Mouse (Mus musculus) stomach, postnatal 0 days (tissue): ENCODE data around the gene Vps13d.

Experiments
- CTCF ChIP-seq: IDR thresholded peaks from 2 replicates; pipeline ENCODE4 v1.5.1; 2016; ENCODE audit warnings: antibody characterized with exemption, low read depth, mild to moderate bottlenecking, moderate library complexity
- EP300 ChIP-seq: optimal IDR thresholded peaks from 2 replicates; pipeline ENCODE3; 2016; ENCODE audit warnings: antibody characterized with exemption

GRCm38 (mm10) chr4:145239049-145239830 lies 44.4 kb upstream of the Vps13d start:
- TF ChIP-seq EP300 (no peak), CTCF (no peak)
